Mouse (Mus musculus) brain, embryonic 18.5 days (tissue): ENCODE measurements around the gene Rilp.
"Not testable (repeated sequence)": the region's sequence is repeated elsewhere in the genome, so short reads cannot be mapped to it uniquely, and the experiment has no call there.

ENCODE experiments used
- DNase-seq: peaks from one replicate; pipeline ENCODE4 v3.0.0-alpha.2; 2012; ENCODE audit warnings: low read depth, low spot score

The Rilp gene

DNA sequence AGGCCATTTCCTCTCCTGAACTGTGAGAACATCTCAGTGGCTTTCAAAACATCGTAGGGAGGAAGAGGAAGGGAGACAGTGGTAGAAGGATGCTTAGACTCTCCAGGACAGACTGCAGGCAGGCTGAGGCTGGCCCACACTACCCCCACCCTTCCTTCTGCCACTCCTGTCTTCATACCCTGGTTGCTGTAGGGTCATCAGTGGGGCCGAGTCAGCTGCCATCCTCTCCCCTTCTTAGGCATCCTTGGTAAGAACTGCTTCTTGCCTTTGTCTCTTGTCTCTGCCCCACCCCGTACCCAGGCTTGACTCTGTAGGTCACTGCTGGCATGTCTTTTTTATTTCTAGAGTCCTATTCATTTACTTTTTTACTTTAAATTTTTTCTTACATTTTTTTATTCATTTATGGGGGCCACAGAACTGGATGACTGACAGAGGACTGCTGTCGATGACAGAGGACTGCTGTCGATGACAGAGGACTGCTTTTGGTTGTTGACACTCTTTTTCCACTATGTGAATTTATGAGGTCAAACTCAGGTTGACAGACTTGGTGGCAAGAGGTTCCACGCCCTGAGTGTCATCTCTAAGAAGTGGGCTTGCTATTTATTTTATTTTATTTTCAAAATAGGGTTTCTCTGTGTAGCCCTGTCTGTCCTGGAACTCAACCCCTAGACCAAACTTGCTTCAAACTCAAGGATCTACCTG is 23.6 kb downstream of the Rilp start:
- DNase-seq: no peak

GRCm38 (mm10) chr11:75534286-75535033 is 24.6 kb downstream of the Rilp start:
- DNase-seq: no peak

- DNase-seq: no peak
Observed at GRCm38 (mm10) chr11:75535106-75535795, 25.4 kb downstream of the Rilp start.

- no peak for DNase-seq
Observed at GRCm38 (mm10) chr11:75536255-75537024, 26.5 kb downstream of the Rilp start.

DNA sequence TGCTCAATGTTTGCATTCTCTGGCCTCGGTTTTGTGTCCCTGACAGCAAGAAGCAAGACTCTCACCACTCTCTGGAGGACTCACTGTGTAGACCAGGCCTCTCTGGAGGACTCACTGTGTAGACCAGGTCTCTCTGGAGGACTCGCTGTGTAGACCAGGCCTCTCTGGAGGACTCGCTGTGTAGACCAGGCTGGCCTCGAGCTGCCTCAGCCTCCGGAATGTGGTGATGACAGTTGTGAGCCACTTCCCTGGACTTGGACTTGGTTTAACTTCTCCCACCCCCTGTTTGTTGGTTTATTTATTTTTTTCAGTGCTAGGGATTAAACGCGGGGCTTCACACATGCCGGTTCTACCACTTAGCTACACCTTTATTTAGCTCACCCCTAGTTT is 27.1 kb downstream of the Rilp start:
- no peak for DNase-seq

DNA sequence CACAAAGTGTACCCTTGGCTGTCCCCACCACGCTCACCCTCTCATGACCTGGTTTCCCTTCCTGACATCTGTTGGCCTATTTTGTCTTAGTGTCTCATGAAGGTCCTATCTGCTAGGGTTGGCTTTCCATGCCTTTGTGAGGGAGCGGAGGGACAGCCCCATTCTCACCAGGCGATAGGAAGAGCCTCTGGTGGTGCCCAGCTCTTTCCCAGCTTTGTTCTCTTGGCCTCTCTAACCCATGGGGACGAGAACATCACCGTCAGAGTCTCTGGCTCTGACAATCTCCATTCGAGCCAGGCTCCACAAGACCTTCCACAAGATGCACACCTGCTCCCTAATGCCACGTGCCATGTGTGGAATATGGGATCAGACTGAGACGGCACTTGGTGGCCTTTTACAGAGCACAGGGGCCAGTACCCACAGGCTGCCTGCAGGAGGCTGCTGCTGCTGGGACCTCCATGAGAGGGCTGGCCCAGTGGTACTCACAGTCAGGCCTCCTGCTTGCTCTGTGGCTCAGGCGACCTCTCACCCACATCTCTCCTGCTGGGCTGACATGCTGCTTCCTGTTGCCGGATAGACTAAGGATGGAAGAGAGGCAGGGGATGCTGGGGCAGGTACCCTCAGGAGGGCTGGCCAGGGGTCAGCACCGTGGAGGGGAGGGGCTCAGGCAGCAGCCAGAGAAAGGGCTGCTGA is 27.7 kb downstream of the Rilp start:
- no peak for DNase-seq

GRCm38 (mm10) chr11:75538184-75538969 is 28.5 kb downstream of the Rilp start:
- DNase-seq: no peak

DNA sequence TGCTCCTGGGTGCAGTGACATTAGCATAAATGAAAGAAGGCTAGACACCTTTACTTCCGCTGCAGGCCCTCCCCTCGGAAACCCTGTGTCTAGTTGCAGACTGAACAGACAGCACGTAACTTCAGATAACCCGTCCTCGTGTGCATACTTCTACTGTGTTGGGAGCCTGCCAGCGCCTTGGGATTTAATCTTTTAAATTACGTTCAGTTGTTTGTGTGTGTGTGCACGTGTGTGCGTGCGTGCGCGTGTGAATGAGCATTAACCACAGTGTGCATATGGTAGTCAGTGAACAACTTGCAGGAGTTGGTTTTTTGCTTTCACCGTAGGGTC is 29.0 kb downstream of the Rilp start:
- no peak for DNase-seq

DNA sequence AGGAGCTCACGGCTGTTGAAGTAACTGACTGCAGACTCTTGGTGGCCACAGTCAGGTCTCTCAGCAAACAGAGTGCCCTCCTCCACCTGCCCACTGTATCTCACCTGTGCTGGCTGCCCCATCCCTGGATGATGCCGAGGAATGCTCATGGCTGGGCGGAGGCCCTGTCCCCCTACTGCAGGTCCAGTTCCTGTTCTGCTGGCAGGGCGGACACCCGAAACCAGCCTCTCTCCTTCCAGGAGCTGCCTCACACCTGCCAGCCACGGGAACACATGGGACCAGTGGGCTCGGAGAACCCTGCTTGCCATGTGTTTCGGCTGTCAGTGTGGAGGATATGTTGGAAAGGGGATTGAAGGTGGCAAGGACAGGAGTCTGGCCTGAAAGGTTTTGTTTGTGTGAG is 30.3 kb downstream of the Rilp start:
- DNase-seq: no peak

- DNase-seq: no peak
Observed at GRCm38 (mm10) chr11:75540710-75541581, 31.1 kb downstream of the Rilp start.

DNA sequence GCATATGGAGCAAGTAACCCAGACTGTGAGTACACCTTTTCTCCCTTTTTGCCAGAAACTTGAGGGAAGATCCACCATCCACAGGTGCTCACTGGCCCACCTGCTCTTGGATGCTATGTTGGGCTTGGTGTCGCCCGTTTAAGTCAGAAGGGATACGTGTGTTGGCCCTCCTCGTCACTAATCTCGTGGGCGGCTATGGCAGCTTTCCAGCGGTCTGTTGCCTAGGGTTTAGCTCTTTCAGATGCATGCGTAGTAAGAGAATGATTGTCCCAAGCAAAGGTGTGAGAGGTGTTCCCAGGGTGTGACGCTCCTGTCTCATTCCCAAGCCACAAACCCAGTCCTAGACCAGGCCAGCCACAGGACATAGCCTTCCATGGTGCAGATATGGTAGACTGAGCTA is 34.8 kb downstream of the Rilp start:
- DNase-seq: no peak

DNA sequence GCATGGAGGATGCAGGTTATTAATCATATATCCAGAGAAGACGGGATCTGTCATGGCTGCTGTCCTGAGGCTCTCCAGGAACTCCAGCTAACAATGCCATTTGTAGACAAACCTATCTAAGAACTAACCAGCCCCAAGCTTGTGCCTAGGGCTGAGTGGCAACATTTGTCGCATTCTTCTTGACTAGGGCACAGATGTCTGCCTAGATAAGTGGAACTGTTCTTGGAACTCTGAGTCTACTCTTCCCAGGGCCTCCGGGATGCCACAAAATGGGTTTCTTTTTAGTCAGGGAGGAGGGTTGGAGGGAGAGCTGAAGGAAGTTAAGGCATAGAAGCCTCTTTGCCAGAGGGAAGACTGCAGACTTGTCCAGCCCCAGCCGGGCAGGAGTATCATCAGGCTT is 36.2 kb downstream of the Rilp start:
- DNase-seq: no peak

DNA sequence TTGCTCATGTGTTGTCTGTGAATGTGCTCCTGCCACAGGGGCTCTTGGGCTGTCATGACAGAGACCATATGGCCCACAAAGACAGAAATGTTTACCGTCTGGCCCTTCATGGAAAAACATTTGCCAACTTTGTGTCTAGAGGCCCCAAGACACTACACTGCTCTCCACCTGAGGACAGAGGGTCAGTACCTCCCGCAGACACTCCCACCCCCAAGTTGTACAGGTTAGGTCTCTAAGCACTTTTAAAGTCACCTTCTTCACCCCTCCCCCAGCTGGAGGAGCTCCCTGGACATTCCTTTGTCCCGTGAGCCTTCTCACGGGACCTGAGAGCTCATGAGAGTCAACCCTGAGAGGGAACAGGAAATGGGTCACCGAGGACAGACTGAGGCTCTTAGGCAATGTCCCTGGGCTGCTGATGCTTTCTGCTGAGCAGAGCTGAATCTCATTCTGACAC is 39.8 kb downstream of the Rilp start:
- DNase-seq: no peak

DNA sequence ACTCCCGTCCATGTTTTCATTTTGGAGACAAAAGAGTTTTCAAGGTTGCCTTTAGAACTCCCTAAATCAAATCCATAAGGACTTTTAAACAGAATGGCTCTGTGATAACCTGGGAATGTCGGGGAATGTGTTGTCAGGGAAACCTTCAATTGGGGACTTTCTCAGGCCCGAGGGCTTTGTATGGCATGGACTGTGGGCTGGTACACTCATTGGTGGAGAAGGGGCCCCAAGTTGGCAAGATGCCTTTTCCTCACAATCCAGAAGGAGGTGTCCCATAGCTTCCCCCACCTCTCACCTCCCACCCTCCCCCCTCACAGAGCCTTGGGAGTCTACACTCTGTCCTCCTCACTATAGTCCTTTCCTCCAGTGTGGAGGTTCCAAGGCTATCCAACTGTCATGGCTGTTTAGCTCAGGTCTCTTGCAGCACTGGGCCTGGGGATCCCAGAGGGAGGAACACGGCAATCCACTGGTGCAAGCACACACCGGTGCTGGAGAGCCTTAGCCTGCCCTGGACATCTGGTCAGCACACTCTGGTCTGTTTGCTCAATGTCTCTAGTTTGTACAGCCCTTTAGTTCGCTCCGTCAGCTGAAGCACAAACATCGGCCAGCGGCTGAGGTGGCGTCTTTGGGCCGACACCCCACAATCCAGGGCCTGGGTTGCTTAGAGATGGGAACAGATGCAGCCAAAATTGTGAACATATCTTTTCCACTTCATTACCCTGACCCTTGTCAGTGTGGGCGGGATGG is 40.5 kb downstream of the Rilp start:
- DNase-seq: no peak

DNA sequence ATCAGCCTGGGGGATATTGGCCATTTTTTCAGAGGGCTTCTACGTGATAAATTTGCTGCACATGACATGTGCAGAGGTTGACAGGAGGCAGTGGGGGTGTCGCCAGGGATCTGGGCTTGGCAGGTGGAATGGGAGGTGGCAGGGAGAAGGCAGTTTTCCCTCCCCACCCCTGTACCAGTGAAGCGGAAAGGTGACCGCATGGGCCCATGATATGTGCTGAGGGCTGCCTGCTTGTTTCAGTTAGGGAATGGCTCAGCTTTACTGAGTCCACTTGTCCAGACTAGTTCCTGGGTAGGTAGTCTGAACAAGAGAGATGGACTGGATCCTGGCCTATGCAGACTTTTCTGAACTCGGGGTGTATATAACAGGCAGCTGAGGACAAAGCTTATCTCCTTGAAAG is 41.4 kb downstream of the Rilp start:
- no peak for DNase-seq

DNA sequence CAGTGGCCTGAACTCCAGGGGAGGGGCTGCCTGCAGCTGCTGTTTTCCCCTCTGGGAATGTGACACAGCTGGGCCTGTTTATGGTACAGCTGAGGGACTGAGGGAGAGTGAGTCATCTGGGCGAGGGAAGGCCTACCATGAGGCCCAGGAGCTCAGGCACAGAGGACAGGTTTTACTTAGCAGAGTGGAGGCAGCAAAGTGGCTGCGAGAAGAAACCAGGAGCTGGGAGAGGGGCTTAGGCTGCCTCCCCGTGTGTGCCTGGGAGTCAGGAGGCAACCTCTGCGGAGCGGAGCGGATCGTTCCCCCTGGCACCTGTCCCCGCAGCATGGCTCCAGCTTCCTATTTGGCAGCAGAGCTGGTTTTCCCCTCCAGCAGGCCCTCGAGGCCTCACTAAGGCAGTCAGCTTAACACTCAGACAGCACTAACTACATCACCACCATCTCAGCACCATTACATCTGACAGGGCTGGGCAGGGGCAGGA is 42.1 kb downstream of the Rilp start:
- no peak for DNase-seq

DNA sequence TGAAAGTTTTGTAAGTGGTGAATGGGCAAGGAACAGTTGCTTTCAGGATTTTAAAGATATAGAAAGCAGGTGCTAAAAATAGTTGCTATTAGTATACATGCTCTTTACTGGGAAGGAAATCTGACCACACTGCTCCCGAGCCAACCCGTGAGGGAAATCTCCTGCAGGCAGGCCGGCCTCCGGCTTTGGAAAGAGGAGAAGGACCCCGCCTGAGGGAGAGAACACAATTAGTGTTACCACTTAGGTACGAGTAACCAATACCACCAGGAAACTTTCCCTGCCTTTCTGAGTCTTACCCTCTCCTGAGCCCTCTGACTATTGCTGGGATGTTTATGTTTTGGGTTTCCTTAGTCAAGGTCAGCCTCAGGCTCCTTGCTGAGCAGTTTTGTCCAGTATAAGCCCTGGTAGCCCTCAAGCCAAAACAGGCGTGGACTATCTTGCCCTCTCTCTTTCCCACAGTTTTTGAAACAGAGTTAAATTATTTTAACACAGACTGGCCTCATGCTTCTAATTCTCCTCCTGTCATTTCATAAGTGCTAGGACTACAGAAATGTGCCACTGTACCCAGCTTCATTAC is 43.1 kb downstream of the Rilp start:
- DNase-seq: no peak

GRCm38 (mm10) chr11:75556006-75556405 is 46.1 kb downstream of the Rilp start:
- not testable (repeated sequence) for DNase-seq
